Mouse (Mus musculus) limb, embryonic 14.5 days (tissue): Measurements from ENCODE around the gene Hyal2. TPM values are rescaled to one million over a fixed set of nuclear protein-coding genes. Genes with fewer than 3 reads are reported as not detected.

Experiments
- ATAC-seq: fragments of 200-750 bp; cut with Nextera tagmentation; 2 replicates; pipeline ENCODE4 v1.8.0; 2017; ENCODE audit warnings: low read depth, moderate number of reproducible peaks, moderate TSS enrichment; ENCODE audit not compliant: low FRiP score
- DNase-seq: peaks from one replicate; pipeline ENCODE4 v3.0.0-alpha.2; 2015; ENCODE audit warnings: low spot score
- H3K27ac ChIP-seq: fragments of 300-500 bp; sonication (generic); replicated peaks from 2 replicates; pipeline ENCODE4 v1.5.1; 2014; ENCODE audit warnings: low read depth, mild to moderate bottlenecking, low read length, moderate library complexity, mixed read lengths
- H3K27me3 ChIP-seq: fragments of 300-500 bp; sonication (generic); 2 replicates; pipeline ENCODE4 v1.6.1; 2014; ENCODE audit warnings: low read length, mixed read lengths; ENCODE audit not compliant: control insufficient read depth, insufficient read depth
- H3K36me3 ChIP-seq: fragments of 300-500 bp; sonication (generic); 2 replicates; pipeline ENCODE4 v1.6.1; 2014; ENCODE audit warnings: mild to moderate bottlenecking, low read length, moderate library complexity, mixed read lengths; ENCODE audit not compliant: control insufficient read depth, insufficient read depth
- H3K4me1 ChIP-seq: fragments of 300-500 bp; sonication (generic); 2 replicates; pipeline ENCODE4 v1.6.1; 2014; ENCODE audit warnings: antibody characterized with exemption, low read length, mixed read lengths; ENCODE audit not compliant: control insufficient read depth, insufficient read depth
- H3K4me2 ChIP-seq: fragments of 300-500 bp; sonication (generic); replicated peaks from 2 replicates; pipeline ENCODE4 v1.6.1; 2014; ENCODE audit warnings: low read depth, mild to moderate bottlenecking, low read length, moderate library complexity; ENCODE audit not compliant: severe bottlenecking
- H3K4me3 ChIP-seq: fragments of 300-500 bp; sonication (generic); replicated peaks from 2 replicates; pipeline ENCODE4 v1.5.1; 2014; ENCODE audit warnings: low read length
- H3K9ac ChIP-seq: fragments of 300-500 bp; sonication (generic); 2 replicates; pipeline ENCODE4 v1.6.1; 2014; ENCODE audit warnings: mild to moderate bottlenecking, low read depth, low read length, moderate library complexity; ENCODE audit not compliant: severe bottlenecking
- H3K9me3 ChIP-seq: fragments of 300-500 bp; sonication (generic); 2 replicates; pipeline ENCODE4 v1.6.1; 2016; ENCODE audit warnings: low read length; ENCODE audit not compliant: control insufficient read depth
- POLR2A ChIP-seq: fragments of 200-500 bp; IDR thresholded peaks from 2 replicates; pipeline ENCODE4 v1.8.0; 2012; ENCODE audit warnings: inconsistent platforms, mild to moderate bottlenecking, moderate library complexity, borderline replicate concordance; ENCODE audit not compliant: insufficient read depth, insufficient read length; ENCODE audit errors: extremely low read depth
- WGBS: fragments of 180-500 bp; shearing (Covaris S2); extraction: QIAGEN DNeasy Blood & Tissue Kit; methylation state at CpG from one replicate; pipeline ENCODE4 v1.1.7; 2014; 5-methylcytosine and 5-hydroxymethylcytosine counted together
- polyA plus RNA-seq, 2 experiments: library from polyadenylated mRNA; depleted of rRNA in 1 of 2; stranded (reverse) in 1 of 2; unstranded in 1 of 2; fragments of >200 nt; fragmentation: Nextera tagmentation in 1 of 2; extraction: Ambion mirVana in 1 of 2; gene quantifications; 2 replicates each; pipeline versions ENCODE4 v1.2.1 to v1.2.3; 2012 to 2014

The Hyal2 gene
- polyA plus RNA-seq, 2 experiments, result 68.0 to 123 TPM

DNA sequence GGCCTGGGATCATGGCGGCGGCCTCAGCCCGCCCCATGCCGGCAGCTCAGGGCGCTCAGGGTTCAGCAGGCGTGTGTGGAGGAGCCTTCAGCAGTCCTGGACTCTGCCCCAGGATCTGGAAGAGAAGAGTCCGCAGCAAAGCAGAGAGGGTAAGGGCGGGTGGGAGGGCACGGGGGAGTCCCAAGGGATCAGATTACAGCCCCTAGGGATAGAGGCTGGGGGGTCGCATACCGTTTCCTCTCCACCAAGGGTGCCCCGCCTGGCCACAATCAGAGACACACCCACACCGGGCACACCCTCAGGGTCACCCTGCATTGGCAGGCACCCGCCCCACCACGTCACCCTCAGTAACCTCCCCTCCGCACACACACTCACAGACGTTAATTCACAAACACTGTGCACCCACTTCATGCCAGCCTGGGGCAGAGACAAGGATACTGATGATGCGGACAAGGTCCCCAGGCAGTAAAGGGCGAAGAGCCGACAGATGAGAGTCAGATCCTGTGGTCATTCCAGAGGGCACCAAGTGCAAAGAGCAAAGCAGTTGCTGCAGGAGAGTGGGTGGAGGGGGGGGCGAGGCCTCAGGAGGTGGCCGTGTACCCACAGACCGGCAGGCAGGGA is 37.4 kb downstream of the Hyal2 start:
- DNase-seq (no peak), ATAC-seq (no peak)
- peak overlapping the region; percentile 34 for H3K4me2 ChIP-seq
- no peak for TF ChIP-seq POLR2A
- H3K27ac ChIP-seq, result peak overlapping the region; percentile 43; the same call in 1 of the 2 replicates
- H3K9ac ChIP-seq, result no peak overlapping the region
- H3K4me1 ChIP-seq, result peaks cover 61% of the 10 kb centered on the region
- H3K9me3 ChIP-seq, result no peaks in the 10 kb centered on the region
- H3K36me3 ChIP-seq, result no peaks in the 10 kb centered on the region
- H3K4me3 ChIP-seq, result no peak overlapping the region; the same call in 1 of the 2 replicates
- 37% methylated on average over 22 of the region's 23 CpGs for WGBS
- H3K27me3 ChIP-seq, result no peaks in the 10 kb centered on the region

DNA sequence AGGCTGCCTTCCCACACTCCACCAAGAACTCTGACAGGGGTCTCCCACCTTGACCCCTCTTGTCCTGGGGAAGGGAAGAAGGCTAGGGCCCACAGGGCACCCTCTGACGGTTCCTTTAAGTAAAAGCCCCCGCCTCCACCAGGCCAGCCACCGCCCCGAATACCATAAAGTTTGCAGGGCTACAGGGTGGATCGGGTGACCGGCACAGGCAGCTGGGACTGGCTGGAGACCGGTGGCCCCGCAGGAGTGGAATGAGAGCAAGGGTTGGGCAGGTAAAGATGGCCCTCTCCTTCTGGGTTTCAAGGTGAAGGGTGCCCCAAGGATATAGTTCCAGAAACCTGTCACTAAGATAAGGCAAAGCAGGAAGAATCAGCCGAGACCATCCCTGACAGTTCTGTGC is 38.8 kb downstream of the Hyal2 start:
- WGBS, result 3% methylated on average over 9 of the region's 9 CpGs
- Histone ChIP-seq H3K4me2 (peak overlapping the region; percentile 46), H3K27me3 (no peaks in the 10 kb centered on the region), H3K9me3 (no peaks in the 10 kb centered on the region), H3K4me3 (peak overlapping the region; percentile 22), H3K4me1 (peaks cover 72% of the 10 kb centered on the region), H3K9ac (peak overlapping the region; percentile 32), H3K36me3 (no peaks in the 10 kb centered on the region), H3K27ac (peak overlapping the region; percentile 65; the same call in 1 of the 2 replicates)
- TF ChIP-seq POLR2A, result no peak
- DNase-seq, result no peak
- no peak for ATAC-seq

DNA sequence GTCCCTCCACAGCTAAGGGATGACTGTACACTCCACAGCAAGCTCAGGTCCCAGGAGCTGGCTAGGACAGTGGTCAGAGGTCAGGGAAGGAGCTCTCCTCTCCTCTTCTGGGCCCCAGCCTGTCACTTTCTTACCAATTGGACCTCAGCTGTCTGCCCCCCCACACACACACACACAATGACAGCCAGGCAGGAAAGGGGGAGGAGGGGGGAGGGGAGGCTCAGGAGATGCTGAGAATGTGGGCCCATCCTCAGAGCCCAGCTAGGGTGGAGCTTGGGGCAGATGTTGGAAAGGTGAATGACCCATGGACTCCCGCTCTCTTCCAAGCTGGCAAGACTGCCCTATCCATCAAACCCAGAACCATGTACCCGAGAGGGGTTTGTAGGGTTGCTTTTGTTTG is 39.3 kb downstream of the Hyal2 start:
- H3K4me2 ChIP-seq, result peak overlapping the region; percentile 46
- no peaks in the 10 kb centered on the region for H3K36me3 ChIP-seq
- no peaks in the 10 kb centered on the region for H3K9me3 ChIP-seq
- H3K27me3 ChIP-seq, result no peaks in the 10 kb centered on the region
- 79% methylated on average over 2 of the region's 2 CpGs for WGBS
- ATAC-seq (no peak), DNase-seq (no peak)
- peaks cover 77% of the 10 kb centered on the region for H3K4me1 ChIP-seq
- TF ChIP-seq POLR2A, result no peak
- H3K9ac ChIP-seq, result peak overlapping the region; percentile 32
- H3K27ac ChIP-seq, result peak overlapping the region; percentile 26; the same call in 1 of the 2 replicates
- peak overlapping the region; percentile 22 for H3K4me3 ChIP-seq

DNA sequence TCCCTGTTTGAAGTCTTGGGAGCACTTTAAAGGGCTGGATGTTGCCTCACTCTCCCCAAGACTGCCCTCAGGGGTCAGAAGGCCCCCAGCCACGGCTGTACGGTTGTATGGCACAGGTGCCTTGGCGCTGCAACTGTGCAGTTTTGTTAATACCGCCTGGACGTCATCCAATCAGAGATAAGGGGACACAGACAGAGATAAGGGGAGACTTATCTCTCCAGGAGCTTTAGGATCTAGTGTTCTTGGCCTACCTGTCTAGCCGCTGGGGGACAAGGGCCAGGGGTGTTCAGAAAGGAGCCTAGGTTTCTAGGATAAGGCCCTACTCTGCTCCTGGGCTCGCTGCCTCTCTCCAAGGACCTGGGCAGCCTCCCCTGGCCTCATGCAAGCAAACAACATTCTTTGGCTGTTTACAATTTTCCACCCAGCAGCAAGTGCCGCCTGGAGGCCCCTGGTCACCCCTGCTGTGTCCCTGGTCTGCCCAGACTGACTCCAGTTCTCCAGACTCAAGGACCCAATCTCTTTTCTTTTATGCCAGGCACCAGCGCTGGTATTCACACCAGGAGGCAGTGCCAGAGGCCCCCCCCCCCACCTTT is 40.0 kb downstream of the Hyal2 start:
- Histone ChIP-seq H3K9me3 (no peaks in the 10 kb centered on the region), H3K27me3 (no peaks in the 10 kb centered on the region), H3K9ac (no peak overlapping the region), H3K27ac (peak overlapping the region; percentile 28), H3K4me1 (peaks cover 75% of the 10 kb centered on the region), H3K4me2 (peak overlapping the region; percentile 46; the same call in 1 of the 2 replicates), H3K36me3 (no peaks in the 10 kb centered on the region), H3K4me3 (no peak overlapping the region)
- DNase-seq (no peak), ATAC-seq (no peak)
- no peak for TF ChIP-seq POLR2A
- WGBS, result 50% methylated on average over 9 of the region's 9 CpGs

DNA sequence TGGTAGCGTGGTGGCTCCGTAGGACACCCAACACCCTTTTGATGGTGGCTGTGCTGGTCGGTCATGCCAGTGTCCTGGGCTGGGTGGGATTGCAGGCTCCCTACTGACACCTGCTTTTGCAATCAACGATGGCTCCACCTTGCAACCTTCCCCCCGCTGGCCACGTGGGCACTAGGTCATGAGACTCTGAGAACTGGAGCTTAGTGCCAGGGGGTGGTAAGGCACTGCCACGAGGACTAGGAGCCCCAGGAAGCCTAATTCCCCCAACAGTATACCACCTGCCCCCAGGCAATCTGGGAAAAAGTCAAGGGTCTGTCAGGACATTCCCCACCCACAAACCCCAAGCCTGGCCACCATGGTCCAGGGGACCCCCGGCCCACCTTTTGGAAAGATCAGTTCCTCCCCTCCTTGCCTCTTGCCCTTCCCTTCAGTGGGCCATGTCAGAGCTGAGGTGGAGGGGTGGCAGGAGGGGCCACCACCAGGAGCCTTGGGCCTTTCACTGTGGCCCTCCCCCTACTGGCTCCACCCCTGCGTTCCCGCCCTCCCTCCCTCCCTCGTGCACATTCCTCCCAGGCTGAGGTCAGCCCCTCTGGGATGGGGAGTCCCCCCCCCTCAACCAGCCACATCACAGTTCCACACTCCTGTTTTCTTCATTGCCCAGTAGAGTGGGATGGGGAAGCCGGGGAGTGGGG is 41.1 kb downstream of the Hyal2 start, which contains the start of gene Sema3b:
TSS of gene Sema3b (minus strand) at position 489 of the 692 bp plus-strand sequence.
- Histone ChIP-seq H3K4me2 (peak within 1 kb of the TSS; percentile 46; the same call in 1 of the 2 replicates), H3K4me1 (peaks cover 80% of the 10 kb centered on the region), H3K36me3 (peaks cover 4% of the 10 kb centered on the region), H3K9me3 (no peaks in the 10 kb centered on the region), H3K4me3 (no peak within 1 kb of the TSS), H3K9ac (no peak within 1 kb of the TSS), H3K27me3 (no peaks in the 10 kb centered on the region), H3K27ac (peak within 1 kb of the TSS; percentile 28)
- no peak for TF ChIP-seq POLR2A
- DNase-seq, result no peak
- WGBS, result 34% methylated on average over 11 of the region's 12 CpGs
- no peak for ATAC-seq
